Mouse (Mus musculus) gastrocnemius, adult 18-20 months (tissue): ENCODE results near the gene Foxo1. TPM values are rescaled to one million over a fixed set of nuclear protein-coding genes. Genes with fewer than 3 reads are reported as not detected.
A peak's percentile ranks its signal among the peaks of the same experiment; 100 is the strongest.

Source experiments
- DNase-seq: peaks from one replicate; pipeline ENCODE4 v3.0.0; 2021; ENCODE audit warnings: low spot score
- total RNA-seq, 2 experiments: library from RNA; stranded (reverse); gene quantifications; 2 replicates each; pipeline ENCODE4 v1.2.3; 2021

The Foxo1 gene
- total RNA-seq, 2 experiments from 2014 or later = 16.0 to 36.1 TPM

DNA sequence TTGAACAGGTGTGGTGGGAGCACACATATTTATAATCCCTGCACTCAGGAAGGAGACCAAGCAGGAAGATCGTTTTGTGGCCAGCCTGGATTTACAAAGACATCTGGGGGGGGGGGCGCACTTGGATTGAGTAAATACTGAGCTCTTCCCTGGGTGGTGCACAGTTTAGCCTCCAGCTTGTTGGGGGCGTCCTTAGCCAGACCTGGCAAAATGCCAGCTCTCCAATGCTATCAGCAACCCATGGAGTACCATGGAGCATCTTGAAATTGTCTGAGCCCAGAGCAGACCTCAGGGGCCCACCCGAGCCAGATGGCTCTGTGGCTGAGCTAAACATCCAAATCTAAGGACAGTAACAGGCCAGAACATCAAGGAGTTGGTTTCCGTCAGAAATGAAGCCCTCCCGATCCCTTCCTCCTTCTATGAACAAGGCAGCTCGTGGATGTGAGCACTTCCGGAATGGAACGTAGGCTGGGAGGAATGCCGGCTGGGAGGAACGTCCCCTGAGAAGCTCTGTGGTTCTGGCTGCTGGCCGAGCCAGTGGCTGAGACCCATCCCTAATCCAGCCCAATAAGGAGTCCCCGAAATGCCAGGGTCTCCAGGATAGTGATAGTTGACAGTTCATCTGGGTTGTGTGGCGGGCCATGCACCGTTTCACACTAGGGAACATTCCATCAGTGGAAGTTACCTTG is 89.3 kb downstream of the Foxo1 start:
- DNase-seq = no peak

GRCm38 (mm10) chr3:52364576-52364975 is 96.4 kb downstream of the Foxo1 start:
- DNase-seq = no peak

- no peak for DNase-seq
Observed at GRCm38 (mm10) chr3:52369204-52369603, 101.1 kb downstream of the Foxo1 start.

GRCm38 (mm10) chr3:52369881-52370428 is 101.8 kb downstream of the Foxo1 start:
- no peak for DNase-seq

DNA sequence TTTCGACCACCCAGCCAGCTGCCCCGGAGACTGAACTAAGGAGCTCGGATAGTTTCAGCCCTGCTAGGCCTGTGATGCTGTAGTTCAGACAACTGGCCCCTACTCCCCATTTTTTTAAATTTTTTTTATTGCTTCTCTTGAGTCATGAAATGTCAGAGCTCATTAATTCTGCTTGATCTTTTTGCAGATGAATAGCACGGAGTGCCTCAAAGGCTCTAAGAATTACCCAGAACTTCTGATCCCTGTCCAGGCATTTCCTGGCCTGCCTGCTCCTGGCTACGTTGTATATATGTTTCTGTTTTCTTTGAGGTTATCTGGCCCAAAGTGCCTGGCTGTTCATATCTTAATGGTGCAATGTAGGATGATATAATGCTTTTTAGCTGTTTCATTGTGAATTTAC is 108.8 kb downstream of the Foxo1 start:
- DNase-seq = no peak

DNA sequence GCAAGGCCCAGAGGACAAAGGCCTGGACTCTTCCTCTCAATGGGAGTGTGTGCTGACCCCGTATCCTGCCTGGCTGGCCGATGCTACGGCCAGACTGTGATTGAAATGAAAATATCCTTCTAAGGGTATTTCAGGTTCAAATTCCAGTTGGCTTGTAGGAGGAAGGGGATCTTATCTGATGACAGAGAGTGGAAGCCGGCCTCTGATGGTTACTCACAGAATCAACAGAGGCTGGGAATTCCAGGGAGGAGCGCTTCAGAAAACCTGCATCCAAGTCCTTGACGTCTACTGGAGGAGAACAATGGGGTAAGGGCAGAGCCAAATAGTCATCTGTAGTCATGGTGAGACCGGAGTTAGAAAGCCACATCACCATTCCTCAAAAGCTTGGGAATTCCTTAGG is 115.2 kb downstream of the Foxo1 start:
- no peak for DNase-seq

- no peak for DNase-seq
Observed at GRCm38 (mm10) chr3:52386343-52386742, 118.2 kb downstream of the Foxo1 start.

DNA sequence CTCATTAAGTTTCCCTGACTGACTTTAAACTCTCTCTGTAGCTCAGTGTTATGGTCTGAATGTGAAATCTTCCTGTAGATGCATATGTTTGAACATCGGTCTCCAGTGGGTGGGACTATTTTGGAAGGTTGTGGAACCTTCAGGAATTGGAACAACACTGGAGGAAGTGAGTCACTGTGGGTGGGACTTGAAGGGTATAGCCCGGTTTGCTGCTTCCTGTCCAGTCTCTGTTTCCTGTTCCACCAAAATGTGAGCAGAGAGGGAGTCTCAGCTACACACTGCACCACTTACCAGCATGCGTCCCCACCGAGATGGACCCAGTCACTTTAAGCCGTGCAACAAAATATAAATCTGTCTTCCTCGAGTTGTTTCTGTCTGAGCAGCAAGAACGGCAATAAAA is 122.2 kb downstream of the Foxo1 start:
- DNase-seq = no peak

DNA sequence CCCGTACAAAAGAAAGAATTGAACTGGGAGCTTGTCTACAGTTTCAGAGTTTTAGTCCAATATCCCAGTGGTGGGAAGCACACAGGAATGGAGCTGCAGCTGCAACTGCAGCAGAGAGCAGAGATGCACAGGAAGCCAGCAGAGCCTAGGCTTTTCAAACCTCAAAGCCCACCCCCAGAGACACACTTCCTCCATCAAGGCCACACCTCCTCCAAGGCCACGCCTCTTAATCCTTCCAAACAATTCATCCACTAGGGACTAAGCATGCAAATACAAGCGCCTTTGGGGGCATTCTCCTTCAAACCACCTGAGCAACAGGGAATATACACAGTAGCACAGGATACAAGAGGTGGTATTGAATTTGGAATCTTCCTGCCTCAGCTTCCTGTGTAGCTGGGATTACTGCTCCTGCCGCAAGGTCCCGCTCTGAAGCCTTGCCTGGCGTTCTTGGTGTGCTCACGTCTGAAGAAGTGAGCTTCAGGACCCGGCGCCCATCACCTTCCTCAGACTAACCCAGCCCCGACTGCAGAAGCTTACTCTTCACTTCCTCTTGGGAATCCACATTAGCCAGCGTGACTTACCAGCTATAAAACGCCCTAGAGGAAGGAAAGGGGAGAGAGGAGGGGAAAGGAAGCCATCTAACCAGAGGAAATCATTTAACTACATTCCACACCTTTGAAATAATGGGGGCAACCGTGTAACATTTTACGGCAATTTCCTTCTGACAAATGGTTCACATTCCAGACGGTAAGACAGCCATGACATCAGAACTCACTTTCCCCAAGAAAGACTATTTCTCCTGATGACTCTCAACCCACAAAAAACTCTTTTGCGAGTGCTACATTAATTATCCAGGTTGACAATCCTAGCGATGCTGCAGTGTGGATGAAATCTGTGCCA is 122.9 kb downstream of the Foxo1 start:
- DNase-seq = no peak

DNA sequence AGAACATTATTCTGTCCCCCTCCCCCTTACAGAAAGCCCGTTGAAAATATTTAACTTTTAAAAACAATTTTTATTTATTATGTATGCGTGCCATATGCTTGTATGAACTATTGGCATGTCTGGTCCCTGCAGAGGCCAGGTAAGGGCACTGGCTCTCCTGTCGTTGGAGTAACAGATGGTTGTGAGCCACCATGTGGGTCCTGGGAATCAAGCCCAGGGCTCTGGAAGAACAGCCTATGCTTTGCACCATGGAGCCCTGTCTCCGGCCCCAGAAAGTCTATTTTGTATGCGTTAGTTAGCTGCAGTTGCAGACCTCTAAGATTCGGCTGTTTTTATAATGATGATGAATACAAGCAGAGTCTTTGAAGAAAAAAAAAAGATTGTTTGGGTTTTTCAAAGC is 123.8 kb downstream of the Foxo1 start:
- no peak for DNase-seq

- DNase-seq = no peak
Observed at GRCm38 (mm10) chr3:52392521-52392920, 124.4 kb downstream of the Foxo1 start.

DNA sequence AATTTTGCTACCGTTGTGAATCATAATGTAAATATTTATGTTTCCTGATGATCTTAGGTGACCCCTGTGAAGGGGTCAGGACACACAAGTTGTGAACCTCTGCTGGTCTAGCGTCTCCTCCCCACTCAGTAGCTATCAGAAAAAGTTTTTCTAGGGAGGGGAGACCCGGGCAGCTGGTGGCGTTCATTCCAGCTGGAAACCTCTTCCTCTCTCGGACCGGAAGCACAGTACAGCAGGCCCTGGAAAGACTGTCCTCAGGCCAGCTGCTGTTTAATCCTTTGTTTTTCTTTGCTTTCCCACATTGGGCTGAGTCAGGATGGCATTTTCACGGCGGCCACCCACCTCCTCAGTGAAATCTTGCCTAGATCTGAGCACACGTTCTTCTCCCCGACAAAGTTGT is 125.0 kb downstream of the Foxo1 start:
- no peak for DNase-seq

- no peak for DNase-seq
Observed at GRCm38 (mm10) chr3:52396121-52396731, 128.1 kb downstream of the Foxo1 start.

DNA sequence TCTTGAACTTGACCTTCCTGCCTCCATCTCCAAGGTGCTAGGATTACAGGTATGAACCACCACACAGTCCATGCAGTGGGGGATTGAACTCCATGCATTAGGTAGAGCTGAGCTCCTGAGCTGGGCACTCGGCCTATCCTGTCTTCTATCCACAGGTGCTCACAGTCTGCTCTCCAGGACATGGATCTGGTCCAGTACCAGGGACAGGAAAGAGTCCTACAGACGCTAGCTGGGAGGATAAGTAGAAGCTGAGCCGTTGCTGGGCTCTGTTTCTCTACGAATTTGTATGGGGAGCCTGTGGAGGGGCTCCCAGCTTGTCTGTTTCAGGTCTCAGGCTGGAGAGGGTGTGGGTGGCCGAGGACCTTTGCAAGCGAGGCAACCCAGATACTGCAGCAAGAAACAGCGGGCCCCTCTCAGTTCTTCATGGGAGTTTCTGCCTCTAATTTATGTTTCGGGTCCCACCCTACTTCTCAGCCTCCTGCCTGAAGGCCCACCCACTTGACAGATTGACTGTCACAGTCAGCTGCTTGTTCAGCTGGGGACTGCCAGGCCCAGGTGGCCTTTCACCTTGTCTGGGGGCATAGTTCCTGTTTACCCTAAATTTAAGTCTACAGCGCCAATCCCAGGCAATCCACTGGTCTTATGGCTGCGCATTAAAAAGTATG is 128.9 kb downstream of the Foxo1 start:
- DNase-seq = no peak

DNA sequence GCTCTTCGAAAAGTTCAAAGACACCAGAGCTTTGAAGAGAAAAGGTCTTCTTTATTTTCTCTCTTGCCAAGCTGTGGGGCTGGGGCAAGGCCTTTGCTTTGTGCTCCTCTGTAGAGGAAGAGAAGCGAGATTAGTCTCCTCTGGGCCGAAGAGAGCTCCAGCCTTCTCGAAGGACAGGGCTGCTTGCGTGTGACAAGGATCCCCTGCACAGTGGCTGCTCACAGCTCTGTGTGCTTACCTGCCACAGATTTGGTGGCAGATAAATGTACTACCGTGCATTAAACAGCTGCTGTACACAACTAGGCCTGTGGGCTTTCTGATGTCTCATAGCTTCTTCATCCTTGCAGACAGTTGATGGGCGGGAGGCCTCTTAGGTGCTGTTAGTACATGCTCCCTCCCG is 129.8 kb downstream of the Foxo1 start:
- no peak for DNase-seq

DNA sequence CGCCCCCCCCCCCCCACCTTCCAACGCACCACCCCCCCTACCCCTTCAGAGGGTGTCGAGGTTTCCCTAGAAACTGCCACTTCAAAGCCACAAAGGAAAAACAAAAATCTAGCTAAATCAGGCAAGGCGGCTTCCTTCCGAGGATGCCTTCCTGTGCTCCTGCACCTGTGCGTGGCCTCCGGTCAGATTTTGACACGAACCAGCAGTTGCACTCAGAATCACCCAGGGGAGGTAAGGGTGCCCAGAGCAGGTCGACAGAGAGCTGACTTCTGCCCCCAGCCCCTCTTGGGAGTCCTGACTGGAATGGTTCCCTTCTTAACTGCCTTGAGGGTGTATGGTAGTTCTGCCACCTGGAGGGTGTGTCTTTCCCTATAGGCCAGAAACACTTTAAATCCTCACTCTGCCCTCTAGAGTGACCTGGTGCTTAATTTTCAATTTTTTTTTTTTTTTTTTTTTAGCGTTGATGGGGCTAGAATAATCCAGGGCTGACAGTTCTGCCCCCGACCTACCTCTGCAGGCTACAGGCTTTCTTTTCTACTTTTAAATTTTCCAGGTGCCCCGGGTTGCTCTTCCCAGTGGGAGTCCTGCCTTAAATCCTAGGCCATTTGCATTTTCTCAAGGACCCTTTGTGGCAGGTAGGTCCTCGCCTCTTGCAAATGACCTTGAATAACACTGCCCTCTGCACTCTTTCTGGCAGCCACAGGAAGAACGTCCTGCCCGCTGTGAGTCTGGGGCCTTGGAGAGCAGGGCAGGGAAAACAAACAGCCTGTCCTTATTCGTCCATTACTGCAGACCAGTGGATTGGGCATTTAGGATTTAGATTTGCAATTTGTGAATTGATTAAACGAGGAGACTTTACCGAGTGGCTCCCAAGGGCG is 132.4 kb downstream of the Foxo1 start:
- no peak for DNase-seq

- peak; percentile 53 for DNase-seq
Observed at GRCm38 (mm10) chr3:52401162-52401928, 133.2 kb downstream of the Foxo1 start.
